Mouse (Mus musculus): ENCODE measurements around the gene Nck2. TPM values are rescaled to one million over a fixed set of nuclear protein-coding genes. Genes with fewer than 3 reads are reported as not detected.
A peak's percentile ranks its signal among the peaks of the same experiment; 100 is the strongest.

Gene Nck2
- polyA plus RNA-seq, 1 experiment from 2014 or later, result 43.0 TPM

- Histone ChIP-seq H3K27me3 (ENCODE audit: insufficient read depth, low read length) (no peaks in the 10 kb centered on the region), H3K4me3 (replicated peaks; ENCODE audit: low read depth, low read length) (no peak overlapping the region), H3K27ac (no peak overlapping the region), H3K4me1 (replicated peaks; ENCODE audit: insufficient read depth, low read length) (0 out of 2 replicates have a peak, but pooled peaks cover 4% of the 10 kb centered on the region), H3K9me3 (replicated peaks; ENCODE audit: low read length) (no peaks in the 10 kb centered on the region), H3K4me2 (ENCODE audit: low read length) (no peak overlapping the region), H3K36me3 (ENCODE audit: insufficient read depth, low read length) (no peaks in the 10 kb centered on the region), H3K9ac (ENCODE audit: low read depth, low read length) (no peak overlapping the region)
- no peak for DNase-seq (ENCODE audit: low spot score)
- TF ChIP-seq CTCF (IDR thresholded peaks at IDR 0.05; ENCODE audit: low read depth), result no peak
- no peak for ATAC-seq (replicated peaks; ENCODE audit: low FRiP score, low read depth)
These were observed 153.4 kb downstream of the Nck2 start for GRCm38 (mm10) chr1:43597731-43598130.

GRCm38 (mm10) chr1:43599483-43599882 is 155.1 kb downstream of the Nck2 start:
- H3K4me2 ChIP-seq (ENCODE audit: low read length), result no peak overlapping the region
- DNase-seq (ENCODE audit: low spot score), result no peak
- H3K36me3 ChIP-seq (ENCODE audit: insufficient read depth, low read length), result no peaks in the 10 kb centered on the region
- H3K4me3 ChIP-seq (replicated peaks; ENCODE audit: low read depth, low read length), result no peak overlapping the region
- H3K27me3 ChIP-seq (ENCODE audit: insufficient read depth, low read length), result no peaks in the 10 kb centered on the region
- H3K27ac ChIP-seq, result no peak overlapping the region
- no peak overlapping the region for H3K9ac ChIP-seq (ENCODE audit: low read depth, low read length)
- no peak for TF ChIP-seq CTCF (IDR thresholded peaks at IDR 0.05; ENCODE audit: low read depth)
- H3K4me1 ChIP-seq (replicated peaks; ENCODE audit: insufficient read depth, low read length), result 0 out of 2 replicates have a peak, but pooled peaks cover 4% of the 10 kb centered on the region
- ATAC-seq (replicated peaks; ENCODE audit: low FRiP score, low read depth), result no peak
- H3K9me3 ChIP-seq (replicated peaks; ENCODE audit: low read length), result no peaks in the 10 kb centered on the region

GRCm38 (mm10) chr1:43601054-43601453 is 156.7 kb downstream of the Nck2 start:
- no peaks in the 10 kb centered on the region for H3K36me3 ChIP-seq (ENCODE audit: insufficient read depth, low read length)
- no peaks in the 10 kb centered on the region for H3K9me3 ChIP-seq (replicated peaks; ENCODE audit: low read length)
- H3K4me3 ChIP-seq (replicated peaks; ENCODE audit: low read depth, low read length), result no peak overlapping the region
- ATAC-seq (replicated peaks; ENCODE audit: low FRiP score, low read depth) (no peak), DNase-seq (ENCODE audit: low spot score) (no peak)
- no peaks in the 10 kb centered on the region for H3K27me3 ChIP-seq (ENCODE audit: insufficient read depth, low read length)
- WGBS, result 47% methylated on average over 8 of the region's 8 CpGs
- no peak for TF ChIP-seq CTCF (IDR thresholded peaks at IDR 0.05; ENCODE audit: low read depth)
- H3K27ac ChIP-seq, result no peak overlapping the region
- H3K9ac ChIP-seq (ENCODE audit: low read depth, low read length), result no peak overlapping the region
- no peaks in the 10 kb centered on the region for H3K4me1 ChIP-seq (replicated peaks; ENCODE audit: insufficient read depth, low read length)
- no peak overlapping the region for H3K4me2 ChIP-seq (ENCODE audit: low read length)

GRCm38 (mm10) chr1:43615948-43616347 is 171.6 kb downstream of the Nck2 start:
- 0 out of 2 replicates have a peak, but pooled peaks have one; percentile 2 for TF ChIP-seq CTCF (IDR thresholded peaks at IDR 0.05; ENCODE audit: low read depth)
- Histone ChIP-seq H3K9me3 (replicated peaks; ENCODE audit: low read length) (no peaks in the 10 kb centered on the region), H3K27ac (no peak overlapping the region), H3K36me3 (ENCODE audit: insufficient read depth, low read length) (no peaks in the 10 kb centered on the region), H3K9ac (ENCODE audit: low read depth, low read length) (no peak overlapping the region), H3K4me2 (ENCODE audit: low read length) (no peak overlapping the region), H3K27me3 (ENCODE audit: insufficient read depth, low read length) (no peaks in the 10 kb centered on the region), H3K4me3 (replicated peaks; ENCODE audit: low read depth, low read length) (no peak overlapping the region), H3K4me1 (replicated peaks; ENCODE audit: insufficient read depth, low read length) (no peaks in the 10 kb centered on the region)
- 51% methylated on average over 4 of the region's 4 CpGs for WGBS
- no peak for DNase-seq (ENCODE audit: low spot score)
- 0 out of 2 replicates have a peak, but pooled peaks have one; percentile 29 for ATAC-seq (replicated peaks; ENCODE audit: low FRiP score, low read depth)

Other genes starting within 250 kb of the Nck2 start
- gene Fhl2, start 247.6 kb upstream of the Nck2 start, polyA plus RNA-seq (2015; fragmentation: Nextera tagmentation; extraction: Ambion mirVana), result 135 and 145 TPM in 2 replicates

Data from kidney, postnatal 0 days (tissue).